Mouse (Mus musculus): ENCODE measurements around the gene Herc3. TPM values are rescaled to one million over a fixed set of nuclear protein-coding genes. Genes with fewer than 3 reads are reported as not detected.
A peak's percentile ranks its signal among the peaks of the same experiment; 100 is the strongest.
"Not testable (repeated sequence)": the region's sequence is repeated elsewhere in the genome, so short reads cannot be mapped to it uniquely, and the experiment has no call there.

The Herc3 gene
- 14.4 and 14.9 TPM in 2 replicates for total RNA-seq (2012; rRNA removed)

DNA sequence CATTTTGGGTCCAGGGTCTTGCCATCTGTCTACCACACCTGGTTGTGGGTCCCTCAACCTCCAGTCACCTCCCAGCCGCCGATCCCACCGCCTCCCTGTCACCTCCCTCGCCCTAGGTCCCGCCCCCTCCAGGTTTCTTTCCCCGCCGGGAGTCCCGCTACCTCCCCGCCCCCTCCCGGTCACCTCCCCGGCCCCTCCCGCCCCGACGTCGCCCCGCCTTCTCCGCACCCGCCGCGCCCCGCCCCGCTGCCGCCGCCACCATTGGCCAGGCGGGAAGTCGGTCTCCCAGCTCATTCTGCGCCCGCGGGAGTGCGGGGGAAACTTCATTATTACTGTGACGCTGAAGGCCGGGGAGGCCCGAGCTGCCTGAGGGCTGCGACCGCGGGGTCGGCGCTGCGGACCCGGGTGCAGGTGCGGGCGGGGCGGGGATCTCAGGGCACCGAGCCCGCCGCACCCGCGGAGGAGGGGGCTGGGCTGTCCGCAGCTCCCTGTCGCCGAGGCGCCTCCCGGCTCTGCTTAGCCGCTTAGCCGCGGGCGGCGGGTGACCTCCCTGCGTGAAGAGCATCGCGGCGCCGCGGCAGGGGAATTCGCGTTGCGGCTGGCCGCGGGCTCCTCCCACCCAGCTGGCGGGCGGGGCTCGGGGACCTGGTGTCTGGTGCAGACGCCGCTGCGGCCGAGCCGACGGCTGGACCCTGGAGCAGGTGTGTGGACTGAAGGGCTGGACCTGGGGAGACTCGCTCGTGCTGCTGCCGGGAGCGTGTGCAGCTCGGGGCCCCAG is at the start of gene Herc3:
Gene Herc3 (plus strand): TSS at position 234 of the 778 bp plus-strand sequence.
- TF ChIP-seq HCFC1 (IDR thresholded peaks at IDR 0.05; ENCODE audit: borderline replicate concordance, insufficient read depth, low read length) (no peak), CHD2 (IDR thresholded peaks at IDR 0.05; ENCODE audit: low read depth, low read length) (no peak), MAFK (IDR thresholded peaks at IDR 0.05; ENCODE audit: insufficient read depth, low read depth, low read length) (no peak), ZNF384 (IDR thresholded peaks at IDR 0.05; ENCODE audit: low read depth, low read length) (no peak), ZC3H11A (IDR thresholded peaks at IDR 0.05; ENCODE audit: borderline replicate concordance, low read depth, low read length) (no peak)
- Histone ChIP-seq H3K36me3 (ENCODE audit: control insufficient read depth, insufficient read depth, low read length, poor library complexity, severe bottlenecking) (no peaks in the 10 kb centered on the region), H3K4me1 (ENCODE audit: control insufficient read depth in 2 of 2, insufficient read depth in 2 of 2, low read length in 2 of 2, poor library complexity in 1 of 2) (peaks cover 0 to 3% of the 10 kb centered on the region in 2 experiments; a peak in 1 of 4 replicates), H3K4me3 (ENCODE audit: insufficient read depth in 1 of 2, low read depth in 1 of 2, low read length in 2 of 2, poor library complexity in 1 of 2, severe bottlenecking in 1 of 2) (peak within 1 kb of the TSS; percentile 86 to 89), H3K9ac (ENCODE audit: insufficient read depth, low read depth, low read length, poor library complexity, severe bottlenecking) (peak within 1 kb of the TSS; percentile 84), H3K9me3 (ENCODE audit: control insufficient read depth, insufficient read depth, low read depth, low read length) (no peaks in the 10 kb centered on the region), H3K27ac (ENCODE audit: insufficient read depth, low read depth, low read length, poor library complexity, severe bottlenecking) (0 out of 2 replicates have a peak within 1 kb of the TSS, but pooled peaks have one; percentile 9)
- peak; percentile 68 for DNase-seq (ENCODE audit: low read depth, low spot score)
- in situ Hi-C loops (cut with MboI; ENCODE audit: low sequenced_read_pairs in 2 of 2, unreplicated experiment in 2 of 2), result no loop called here

DNA sequence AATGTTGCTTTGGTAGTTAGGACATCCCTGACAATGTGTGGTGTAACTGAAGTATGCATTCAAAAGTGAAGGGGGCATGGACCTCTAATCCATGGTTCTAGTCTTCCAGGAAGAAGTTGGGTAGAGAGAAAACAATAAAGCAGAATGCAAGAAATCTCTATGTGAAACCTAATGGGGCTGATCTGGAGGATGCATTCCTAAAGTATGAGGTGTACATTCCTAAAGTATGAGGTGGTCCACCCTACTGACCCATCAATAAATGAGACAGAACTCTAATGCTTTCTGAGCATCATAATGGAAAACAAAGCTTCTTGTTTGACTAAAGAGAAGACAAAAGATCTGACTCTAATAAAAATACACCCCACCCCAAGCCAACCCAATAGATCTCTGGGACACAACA is 29.9 kb upstream of the Herc3 start:
- Histone ChIP-seq H3K9me3 (ENCODE audit: control insufficient read depth, insufficient read depth, low read depth, low read length) (no peaks in the 10 kb centered on the region), H3K27ac (ENCODE audit: insufficient read depth, low read depth, low read length, poor library complexity, severe bottlenecking) (no peak overlapping the region), H3K36me3 (ENCODE audit: control insufficient read depth, insufficient read depth, low read length, poor library complexity, severe bottlenecking) (no peaks in the 10 kb centered on the region), H3K9ac (ENCODE audit: insufficient read depth, low read depth, low read length, poor library complexity, severe bottlenecking) (no peak overlapping the region), H3K4me1 (ENCODE audit: control insufficient read depth in 2 of 2, insufficient read depth in 2 of 2, low read length in 2 of 2, poor library complexity in 1 of 2) (no peaks in the 10 kb centered on the region), H3K4me3 (ENCODE audit: insufficient read depth in 1 of 2, low read depth in 1 of 2, low read length in 2 of 2, poor library complexity in 1 of 2, severe bottlenecking in 1 of 2) (no peak overlapping the region)
- no peak for TF ChIP-seq HCFC1 (IDR thresholded peaks at IDR 0.05; ENCODE audit: borderline replicate concordance, insufficient read depth, low read length)
- in situ Hi-C loops (cut with MboI; ENCODE audit: low sequenced_read_pairs in 2 of 2, unreplicated experiment in 2 of 2), result no loop called here
- DNase-seq (ENCODE audit: low read depth, low spot score), result no peak

DNA sequence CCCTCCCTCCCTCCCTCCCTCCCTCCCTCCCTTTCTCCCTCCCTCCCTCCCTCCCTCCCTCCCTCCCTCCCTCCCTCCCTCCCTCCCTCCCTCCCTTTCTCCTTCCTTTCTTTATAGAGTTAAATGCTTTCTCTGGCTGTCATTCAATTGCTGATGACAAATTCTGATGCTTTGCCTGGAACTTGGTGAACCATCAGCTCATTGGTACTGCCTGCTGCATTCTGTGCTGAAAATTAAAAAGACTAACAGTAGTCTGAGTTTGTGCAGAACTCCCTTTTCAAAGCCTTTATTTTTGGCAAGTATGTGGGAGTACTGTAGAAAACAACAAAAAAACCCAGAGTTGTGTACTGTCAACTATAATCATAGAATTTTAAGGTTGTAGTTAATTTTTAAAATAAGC is 16.9 kb upstream of the Herc3 start:
- Histone ChIP-seq H3K9me3 (ENCODE audit: control insufficient read depth, insufficient read depth, low read depth, low read length) (no peaks in the 10 kb centered on the region), H3K27ac (ENCODE audit: insufficient read depth, low read depth, low read length, poor library complexity, severe bottlenecking) (no peak overlapping the region), H3K36me3 (ENCODE audit: control insufficient read depth, insufficient read depth, low read length, poor library complexity, severe bottlenecking) (no peaks in the 10 kb centered on the region), H3K4me1 (ENCODE audit: control insufficient read depth in 2 of 2, insufficient read depth in 2 of 2, low read length in 2 of 2, poor library complexity in 1 of 2) (no peaks in the 10 kb centered on the region), H3K4me3 (ENCODE audit: insufficient read depth in 1 of 2, low read depth in 1 of 2, low read length in 2 of 2, poor library complexity in 1 of 2, severe bottlenecking in 1 of 2) (no peak overlapping the region), H3K9ac (ENCODE audit: insufficient read depth, low read depth, low read length, poor library complexity, severe bottlenecking) (no peak overlapping the region)
- no peak for TF ChIP-seq CHD2 (IDR thresholded peaks at IDR 0.05; ENCODE audit: low read depth, low read length)
- no peak for TF ChIP-seq ZNF384 (IDR thresholded peaks at IDR 0.05; ENCODE audit: low read depth, low read length)
- TF ChIP-seq MAFK (IDR thresholded peaks at IDR 0.05; ENCODE audit: insufficient read depth, low read depth, low read length), result no peak
- no peak for TF ChIP-seq ZC3H11A (IDR thresholded peaks at IDR 0.05; ENCODE audit: borderline replicate concordance, low read depth, low read length)
- no peak for TF ChIP-seq HCFC1 (IDR thresholded peaks at IDR 0.05; ENCODE audit: borderline replicate concordance, insufficient read depth, low read length)
- in situ Hi-C loops (cut with MboI; ENCODE audit: low sequenced_read_pairs in 2 of 2, unreplicated experiment in 2 of 2), result no loop called here
- no peak for DNase-seq (ENCODE audit: low read depth, low spot score)

DNA sequence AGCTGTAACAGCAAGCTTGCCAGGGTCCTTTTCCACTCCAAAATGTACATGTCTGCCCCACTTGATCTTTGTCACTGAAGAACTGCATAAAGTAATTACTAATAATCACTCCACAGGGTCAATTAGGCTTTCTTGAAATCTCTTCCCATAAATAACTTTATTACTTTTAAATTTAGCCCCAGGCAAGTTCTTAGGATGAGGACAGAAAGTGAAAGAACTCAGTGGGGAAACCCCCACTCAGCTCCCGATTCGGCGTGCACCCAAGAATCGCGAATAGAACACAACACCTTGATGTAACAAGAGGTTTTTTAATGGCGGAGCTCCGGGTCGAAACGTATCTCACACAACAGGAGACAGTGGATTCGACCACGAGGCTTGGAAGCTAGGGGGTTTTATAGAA is 14.2 kb upstream of the Herc3 start:
- H3K4me3 ChIP-seq (ENCODE audit: insufficient read depth in 1 of 2, low read depth in 1 of 2, low read length in 2 of 2, poor library complexity in 1 of 2, severe bottlenecking in 1 of 2); H3K27ac ChIP-seq (ENCODE audit: insufficient read depth, low read depth, low read length, poor library complexity, severe bottlenecking); H3K9ac ChIP-seq (ENCODE audit: insufficient read depth, low read depth, low read length, poor library complexity, severe bottlenecking); in situ Hi-C loops (cut with MboI; ENCODE audit: low sequenced_read_pairs in 2 of 2, unreplicated experiment in 2 of 2); H3K9me3 ChIP-seq (ENCODE audit: control insufficient read depth, insufficient read depth, low read depth, low read length); H3K4me1 ChIP-seq (ENCODE audit: control insufficient read depth in 2 of 2, insufficient read depth in 2 of 2, low read length in 2 of 2, poor library complexity in 1 of 2); H3K36me3 ChIP-seq (ENCODE audit: control insufficient read depth, insufficient read depth, low read length, poor library complexity, severe bottlenecking); DNase-seq (ENCODE audit: low read depth, low spot score): not testable (repeated sequence)

DNA sequence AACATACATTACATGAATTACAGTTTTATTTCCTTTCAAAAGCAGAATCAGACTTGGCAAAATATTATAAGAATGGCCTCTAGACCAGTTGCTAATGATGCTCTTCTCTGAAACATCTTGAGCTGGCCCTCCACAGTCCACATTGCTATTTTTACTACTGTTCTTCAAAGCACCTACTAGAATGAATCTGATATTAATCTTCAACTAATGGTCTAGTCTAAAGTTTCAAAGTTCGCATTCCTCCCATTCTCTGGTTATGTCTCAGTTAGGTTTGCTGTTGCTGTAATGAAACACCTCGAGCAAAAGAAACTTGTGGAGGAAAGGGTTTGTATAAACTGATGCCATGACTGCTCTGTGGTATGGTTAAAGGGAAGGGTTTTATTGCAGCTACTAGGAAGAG is 5.6 kb upstream of the Herc3 start:
- no peak for TF ChIP-seq ZC3H11A (IDR thresholded peaks at IDR 0.05; ENCODE audit: borderline replicate concordance, low read depth, low read length)
- no peak for TF ChIP-seq MAFK (IDR thresholded peaks at IDR 0.05; ENCODE audit: insufficient read depth, low read depth, low read length)
- no peak for TF ChIP-seq ZNF384 (IDR thresholded peaks at IDR 0.05; ENCODE audit: low read depth, low read length)
- TF ChIP-seq CHD2 (IDR thresholded peaks at IDR 0.05; ENCODE audit: low read depth, low read length), result no peak
- no peak for TF ChIP-seq HCFC1 (IDR thresholded peaks at IDR 0.05; ENCODE audit: borderline replicate concordance, insufficient read depth, low read length)
- DNase-seq (ENCODE audit: low read depth, low spot score), result no peak
- Histone ChIP-seq H3K4me1 (ENCODE audit: control insufficient read depth in 2 of 2, insufficient read depth in 2 of 2, low read length in 2 of 2, poor library complexity in 1 of 2) (no peaks in the 10 kb centered on the region), H3K9me3 (ENCODE audit: control insufficient read depth, insufficient read depth, low read depth, low read length) (no peaks in the 10 kb centered on the region), H3K4me3 (ENCODE audit: insufficient read depth in 1 of 2, low read depth in 1 of 2, low read length in 2 of 2, poor library complexity in 1 of 2, severe bottlenecking in 1 of 2) (no peak overlapping the region), H3K9ac (ENCODE audit: insufficient read depth, low read depth, low read length, poor library complexity, severe bottlenecking) (no peak overlapping the region), H3K27ac (ENCODE audit: insufficient read depth, low read depth, low read length, poor library complexity, severe bottlenecking) (no peak overlapping the region), H3K36me3 (ENCODE audit: control insufficient read depth, insufficient read depth, low read length, poor library complexity, severe bottlenecking) (no peaks in the 10 kb centered on the region)
- in situ Hi-C loops (cut with MboI; ENCODE audit: low sequenced_read_pairs in 2 of 2, unreplicated experiment in 2 of 2), result no loop called here
